Mouse (Mus musculus) limb, embryonic 12.5 days (tissue): Measurements from ENCODE around the gene Zbtb16. TPM values are rescaled to one million over a fixed set of nuclear protein-coding genes. Genes with fewer than 3 reads are reported as not detected.

Experiments
- ATAC-seq: fragments of 200-750 bp; cut with Nextera tagmentation; 2 replicates; pipeline ENCODE4 v1.8.0; 2017; ENCODE audit warnings: low read depth, moderate TSS enrichment; ENCODE audit not compliant: insufficient number of reproducible peaks, insufficient read depth, low FRiP score, low TSS enrichment
- H3K27ac ChIP-seq: fragments of 300-500 bp; sonication (generic); 2 replicates; pipeline ENCODE4 v1.5.1; 2016; ENCODE audit warnings: mild to moderate bottlenecking, moderate library complexity
- H3K27me3 ChIP-seq: fragments of 300-500 bp; sonication (generic); 2 replicates; pipeline ENCODE4 v1.6.1; 2016; ENCODE audit warnings: mild to moderate bottlenecking, moderate library complexity
- H3K36me3 ChIP-seq: fragments of 300-500 bp; sonication (generic); 2 replicates; pipeline ENCODE4 v1.6.1; 2016; ENCODE audit warnings: mild to moderate bottlenecking, moderate library complexity
- H3K4me1 ChIP-seq: fragments of 300-500 bp; sonication (generic); replicated peaks from 2 replicates; pipeline ENCODE4 v1.6.1; 2016
- H3K4me2 ChIP-seq: fragments of 300-500 bp; sonication (generic); 2 replicates; pipeline ENCODE4 v1.6.1; 2016; ENCODE audit warnings: mild to moderate bottlenecking, moderate library complexity
- H3K4me3 ChIP-seq: fragments of 300-500 bp; sonication (generic); replicated peaks from 2 replicates; pipeline ENCODE4 v1.5.1; 2016; ENCODE audit warnings: mild to moderate bottlenecking
- H3K9ac ChIP-seq: fragments of 300-500 bp; sonication (generic); replicated peaks from 2 replicates; pipeline ENCODE4 v1.6.1; 2016; ENCODE audit warnings: mild to moderate bottlenecking, moderate library complexity
- H3K9me3 ChIP-seq: fragments of 300-500 bp; sonication (generic); 2 replicates; pipeline ENCODE4 v1.6.1; 2016; ENCODE audit warnings: mild to moderate bottlenecking, moderate library complexity
- WGBS: fragments of 180-500 bp; shearing (Covaris S2); methylation state at CpG from one replicate; pipeline ENCODE4 v1.1.7; 2016; 5-methylcytosine and 5-hydroxymethylcytosine counted together
- polyA plus RNA-seq: library from polyadenylated mRNA; unstranded; fragments of >200 nt; fragmentation: Nextera tagmentation; extraction: Ambion mirVana; gene quantifications from 2 replicates; pipeline ENCODE4 v1.2.1, GENCODE M21; 2016

The Zbtb16 gene
- polyA plus RNA-seq, 1 experiment from 2014 or later = 2.5 TPM

DNA sequence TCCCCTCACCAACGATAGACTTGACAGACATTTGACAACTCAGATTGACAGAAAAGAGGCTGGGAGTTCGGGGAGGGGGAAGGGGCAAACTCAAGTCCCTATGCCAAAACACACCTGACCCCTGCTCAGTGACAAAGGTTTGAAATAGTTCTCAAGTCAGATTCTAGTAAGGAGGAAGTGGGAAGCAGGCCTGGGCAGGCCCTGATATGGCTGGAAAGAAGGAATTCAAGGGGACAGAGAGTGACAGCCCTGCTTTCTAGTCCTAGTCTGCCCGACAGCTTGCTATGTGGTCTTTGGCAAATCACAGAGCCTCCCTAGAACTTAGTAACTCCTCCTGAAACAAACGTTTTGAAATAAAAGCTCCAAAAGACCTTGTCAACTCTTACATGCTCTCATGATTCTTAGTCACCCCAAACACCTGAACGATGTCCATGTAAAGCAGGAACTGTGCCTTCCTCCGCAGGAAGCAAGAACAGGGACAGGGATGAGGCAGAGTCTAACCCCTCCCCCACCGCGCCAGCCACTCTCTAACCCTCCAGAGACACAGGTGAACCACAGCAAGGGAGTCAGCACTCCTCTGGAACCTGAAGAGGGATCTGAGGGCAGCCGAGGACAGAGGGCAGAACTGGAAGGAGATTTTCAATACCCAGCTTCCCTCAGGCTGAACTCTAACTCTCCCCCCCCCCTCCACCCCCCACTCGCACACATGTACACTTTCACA is 19.2 kb downstream of the Zbtb16 start:
- H3K4me2 ChIP-seq = no peak overlapping the region
- peaks cover 62% of the 10 kb centered on the region for H3K27me3 ChIP-seq
- no peaks in the 10 kb centered on the region for H3K9me3 ChIP-seq
- peaks cover 28% of the 10 kb centered on the region for H3K4me1 ChIP-seq
- ATAC-seq = no peak
- WGBS = 54% methylated on average over 10 of the region's 10 CpGs
- H3K9ac ChIP-seq = no peak overlapping the region
- H3K4me3 ChIP-seq = no peak overlapping the region
- H3K36me3 ChIP-seq = no peaks in the 10 kb centered on the region
- no peak overlapping the region for H3K27ac ChIP-seq

DNA sequence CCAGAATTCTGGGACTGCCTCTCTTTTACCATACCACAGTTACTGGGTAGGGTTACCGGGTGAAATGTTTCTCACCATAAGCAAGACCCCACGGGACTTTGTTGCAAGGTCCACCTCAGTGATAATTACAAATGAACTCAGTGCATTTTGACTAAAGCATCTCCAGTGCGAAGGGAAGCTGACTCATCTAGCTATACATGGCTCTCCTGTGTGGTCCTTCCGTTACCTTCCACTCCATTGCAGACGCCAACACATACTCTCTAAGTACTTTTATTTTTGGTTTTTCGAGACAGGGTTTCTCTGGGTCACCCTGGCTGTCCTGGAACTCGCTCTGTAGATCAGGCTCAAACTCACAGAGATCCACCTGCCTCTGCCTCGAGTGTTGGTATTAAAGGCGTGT is 19.9 kb downstream of the Zbtb16 start:
- ATAC-seq = no peak
- Histone ChIP-seq H3K27ac (no peak overlapping the region), H3K36me3 (no peaks in the 10 kb centered on the region), H3K9me3 (no peaks in the 10 kb centered on the region), H3K27me3 (peaks cover 66% of the 10 kb centered on the region), H3K9ac (no peak overlapping the region), H3K4me3 (no peak overlapping the region), H3K4me2 (no peak overlapping the region), H3K4me1 (peaks cover 21% of the 10 kb centered on the region)
- WGBS = 92% methylated on average over 9 of the region's 9 CpGs

DNA sequence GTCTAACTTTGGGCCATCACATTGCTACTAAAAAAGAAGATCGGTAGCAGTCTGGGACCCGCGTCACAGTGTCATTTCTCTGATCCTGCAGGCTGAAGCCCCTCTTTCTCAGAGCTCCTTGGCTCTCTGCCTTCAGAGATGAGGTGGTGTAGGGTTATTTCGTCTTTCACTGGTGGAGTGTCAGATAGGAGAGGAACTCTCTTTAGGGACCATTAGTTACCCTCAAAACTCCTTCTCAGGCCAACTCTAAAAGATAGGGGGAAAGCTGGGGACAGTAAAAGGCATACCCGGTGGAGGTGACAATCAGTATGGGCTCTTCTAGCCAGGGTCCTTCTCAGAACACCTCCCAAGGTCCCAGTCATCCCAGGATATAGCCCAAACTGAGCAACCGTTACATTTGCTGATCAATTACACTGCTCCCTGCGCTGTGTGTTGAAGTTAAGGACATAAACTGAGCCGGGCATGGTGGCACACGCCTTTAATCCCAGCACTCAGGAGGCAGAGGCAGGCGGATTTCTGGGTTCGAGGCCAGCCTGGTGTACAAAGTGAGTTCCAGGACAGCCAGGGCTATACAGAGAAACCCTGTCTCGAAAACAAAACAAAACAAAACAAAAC is 21.0 kb downstream of the Zbtb16 start:
- no peak for ATAC-seq
- Histone ChIP-seq H3K27ac (no peak overlapping the region), H3K9me3 (no peaks in the 10 kb centered on the region), H3K27me3 (peaks cover 67% of the 10 kb centered on the region), H3K9ac (no peak overlapping the region), H3K4me3 (no peak overlapping the region), H3K36me3 (no peaks in the 10 kb centered on the region), H3K4me1 (peaks cover 10% of the 10 kb centered on the region), H3K4me2 (no peak overlapping the region)
- 88% methylated on average over 12 of the region's 12 CpGs for WGBS

DNA sequence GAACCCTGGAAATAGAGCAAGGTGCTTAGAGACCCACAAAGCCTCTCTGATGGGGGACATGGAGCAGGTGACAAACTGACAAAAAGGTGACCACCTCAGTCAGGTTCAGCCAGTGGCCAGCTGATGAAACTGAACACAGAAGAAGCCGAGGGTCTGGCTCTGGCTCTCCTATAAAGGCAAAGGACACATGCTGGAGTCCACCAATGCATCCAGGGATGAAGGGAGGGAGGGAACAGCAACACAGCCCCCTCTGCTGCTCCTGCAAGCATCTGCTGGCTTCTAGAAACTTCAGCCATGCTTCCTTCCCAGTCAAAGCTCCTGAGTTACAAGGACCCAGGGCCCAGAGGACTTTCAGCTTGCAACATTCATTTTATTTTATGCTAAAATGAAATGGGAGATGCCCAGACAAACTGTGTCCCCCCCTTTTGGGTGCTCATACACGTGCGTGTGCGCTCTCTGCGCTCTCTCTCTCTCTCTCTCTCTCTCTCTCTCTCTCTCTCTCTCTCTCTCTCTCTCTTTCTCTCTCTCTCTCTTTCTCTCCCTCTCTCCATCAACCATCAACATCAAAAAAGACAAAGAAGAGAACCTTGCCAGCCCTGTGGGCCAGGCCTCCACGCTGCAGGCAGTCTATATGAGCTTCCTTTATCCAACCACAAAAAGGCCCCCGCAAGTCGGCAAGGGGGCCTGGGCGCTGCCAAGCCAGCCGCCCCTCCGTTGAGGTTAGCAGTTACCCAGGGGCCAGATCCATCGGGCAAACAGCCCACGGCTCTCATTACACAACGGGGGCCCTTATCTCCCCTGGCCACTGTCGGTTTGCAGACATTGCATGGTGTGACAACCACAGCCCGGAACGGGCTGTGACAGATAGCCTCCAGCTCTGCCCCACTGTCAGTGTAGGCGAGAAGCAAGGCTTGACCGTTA is 21.8 kb downstream of the Zbtb16 start:
- Histone ChIP-seq H3K9me3 (no peaks in the 10 kb centered on the region), H3K4me3 (no peak overlapping the region), H3K4me2 (no peak overlapping the region), H3K4me1 (peaks cover 10% of the 10 kb centered on the region), H3K27me3 (peaks cover 65% of the 10 kb centered on the region), H3K9ac (no peak overlapping the region), H3K27ac (no peak overlapping the region), H3K36me3 (no peaks in the 10 kb centered on the region)
- ATAC-seq = no peak
- 57% methylated on average over 19 of the region's 19 CpGs for WGBS

DNA sequence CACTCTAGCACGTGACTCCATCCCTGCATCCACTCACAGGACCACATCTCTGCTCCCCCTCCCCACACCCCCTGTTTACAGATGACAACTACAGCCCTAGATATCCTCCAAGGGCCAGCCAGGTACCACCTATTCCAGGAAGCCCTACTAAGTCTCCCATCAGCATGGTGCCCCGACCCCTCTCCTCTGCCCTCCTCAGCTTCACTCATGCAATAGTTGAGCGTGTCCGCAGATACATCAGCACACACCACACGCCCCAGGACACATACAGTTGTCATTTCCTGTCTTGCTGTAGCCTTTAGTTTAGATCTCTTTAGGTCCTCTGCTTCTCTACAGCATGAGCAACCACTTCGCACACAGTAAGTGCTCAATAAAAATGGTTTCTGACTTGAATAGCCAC is 23.7 kb downstream of the Zbtb16 start:
- Histone ChIP-seq H3K4me1 (peaks cover 10% of the 10 kb centered on the region; the same call in 1 of the 2 replicates), H3K4me2 (no peak overlapping the region), H3K4me3 (no peak overlapping the region), H3K27ac (no peak overlapping the region), H3K36me3 (no peaks in the 10 kb centered on the region), H3K9me3 (no peaks in the 10 kb centered on the region), H3K9ac (no peak overlapping the region), H3K27me3 (peaks cover 55% of the 10 kb centered on the region)
- no peak for ATAC-seq
- 89% methylated on average over 6 of the region's 6 CpGs for WGBS

DNA sequence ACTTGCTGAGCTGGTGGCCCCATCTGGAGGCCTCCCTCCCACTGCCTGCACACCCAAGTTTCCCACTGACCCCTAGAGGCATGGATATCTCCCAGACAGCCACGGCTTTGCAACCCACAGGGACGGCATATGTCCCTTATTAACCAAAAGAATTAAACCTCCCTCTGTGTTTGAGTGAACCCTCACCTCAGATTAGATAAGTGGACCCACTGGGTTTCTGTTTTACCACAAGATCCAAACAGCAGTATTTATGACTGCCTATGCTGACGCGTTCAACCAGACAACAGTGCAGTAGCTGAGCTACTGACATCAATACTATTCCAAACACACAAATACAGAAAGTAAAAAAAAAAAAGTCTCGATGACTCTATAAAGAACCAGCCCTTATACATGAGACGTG is 29.4 kb downstream of the Zbtb16 start:
- Histone ChIP-seq H3K4me3 (no peak overlapping the region), H3K27ac (no peak overlapping the region), H3K9ac (no peak overlapping the region), H3K36me3 (no peaks in the 10 kb centered on the region), H3K4me1 (peaks cover 7% of the 10 kb centered on the region; the same call in 1 of the 2 replicates), H3K27me3 (peaks cover 24% of the 10 kb centered on the region), H3K9me3 (no peaks in the 10 kb centered on the region), H3K4me2 (no peak overlapping the region)
- 57% methylated on average over 6 of the region's 6 CpGs for WGBS
- ATAC-seq = no peak

DNA sequence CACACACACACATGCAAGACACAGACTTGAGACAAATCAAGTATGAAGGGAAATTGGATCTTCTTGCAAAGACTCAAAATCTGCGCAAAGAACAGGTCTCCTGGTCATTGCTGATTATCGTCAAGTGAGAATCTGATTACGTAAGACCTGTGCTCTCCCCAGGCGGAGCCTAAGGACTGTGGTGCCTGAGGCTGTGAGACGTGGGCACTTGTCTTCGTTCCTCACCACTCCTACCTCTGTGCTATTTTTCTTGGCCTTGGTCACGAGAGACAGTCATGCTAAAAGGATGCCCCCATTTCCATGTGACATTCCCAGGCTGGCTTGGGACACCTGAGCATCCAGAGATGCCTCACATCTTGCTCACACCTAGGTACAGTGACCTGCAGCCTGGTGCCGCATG is 30.2 kb downstream of the Zbtb16 start:
- Histone ChIP-seq H3K9me3 (no peaks in the 10 kb centered on the region), H3K27ac (no peak overlapping the region), H3K4me2 (no peak overlapping the region), H3K9ac (no peak overlapping the region), H3K27me3 (peaks cover 19% of the 10 kb centered on the region; the same call in 1 of the 2 replicates), H3K4me3 (no peak overlapping the region), H3K4me1 (peaks cover 13% of the 10 kb centered on the region; the same call in 1 of the 2 replicates), H3K36me3 (no peaks in the 10 kb centered on the region)
- 90% methylated on average over 8 of the region's 8 CpGs for WGBS
- no peak for ATAC-seq

DNA sequence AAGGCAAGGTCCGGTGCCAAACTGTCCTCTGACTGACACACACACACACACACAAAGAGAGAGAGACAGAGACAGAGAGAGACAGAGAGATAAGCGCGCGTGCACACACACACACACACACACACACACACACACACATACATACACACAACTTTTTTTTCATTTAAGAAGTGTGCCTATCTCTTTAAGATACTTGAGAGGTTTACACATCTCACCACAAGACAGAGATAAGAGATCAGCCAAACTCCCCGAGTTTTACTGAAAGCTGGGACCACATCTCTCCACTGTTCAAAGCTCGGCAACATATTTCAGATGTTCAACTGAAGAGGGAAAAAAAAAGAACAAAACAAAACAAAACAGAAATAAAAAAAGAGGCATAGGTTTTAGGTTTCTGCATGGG is 31.5 kb downstream of the Zbtb16 start:
- H3K9ac ChIP-seq = no peak overlapping the region
- no peaks in the 10 kb centered on the region for H3K36me3 ChIP-seq
- H3K4me2 ChIP-seq = no peak overlapping the region
- no peak overlapping the region for H3K27ac ChIP-seq
- no peak overlapping the region for H3K4me3 ChIP-seq
- WGBS = 80% methylated on average over 6 of the region's 6 CpGs
- peaks cover 20% of the 10 kb centered on the region for H3K4me1 ChIP-seq
- ATAC-seq = no peak
- H3K9me3 ChIP-seq = no peaks in the 10 kb centered on the region
- H3K27me3 ChIP-seq = peaks cover 11% of the 10 kb centered on the region; the same call in 1 of the 2 replicates

DNA sequence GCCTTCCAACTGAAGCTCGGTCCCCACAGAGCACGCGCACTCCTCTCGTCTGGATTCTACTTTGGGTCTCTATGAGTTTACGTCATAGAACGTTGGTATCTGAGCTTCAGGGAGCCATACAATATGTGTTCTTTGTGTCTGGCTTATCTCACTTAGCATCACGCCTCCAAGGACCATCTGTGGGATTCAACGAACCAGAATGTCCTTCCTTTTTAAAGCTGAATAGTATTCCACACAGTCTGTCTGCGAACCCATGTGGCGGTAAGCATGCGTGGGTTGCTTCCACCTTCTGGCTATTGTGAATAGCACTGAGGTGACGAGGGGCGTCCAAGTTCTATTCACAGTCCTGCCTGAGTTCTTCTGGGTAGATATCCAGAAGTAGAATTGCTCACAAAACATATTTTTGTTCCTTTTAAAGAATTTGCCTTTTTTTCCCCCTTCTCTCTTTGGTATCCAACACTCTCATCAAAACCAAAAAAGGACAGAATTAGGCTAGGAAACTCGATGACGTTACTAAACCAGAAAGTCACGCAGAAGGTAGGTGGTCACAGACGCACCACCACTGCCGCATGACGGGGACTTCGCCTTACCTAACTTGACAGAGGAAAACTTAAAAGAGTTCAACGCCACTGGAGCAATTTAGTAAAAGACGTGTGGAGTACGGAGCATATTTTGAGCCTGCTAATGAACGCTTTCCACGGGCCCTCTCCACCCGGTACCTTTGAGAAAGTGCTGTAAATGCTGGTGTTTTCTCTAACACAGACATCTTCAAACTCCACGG is 32.4 kb downstream of the Zbtb16 start:
- ATAC-seq = no peak
- WGBS = 90% methylated on average over 27 of the region's 27 CpGs
- Histone ChIP-seq H3K4me3 (no peak overlapping the region), H3K4me1 (peaks cover 20% of the 10 kb centered on the region), H3K4me2 (no peak overlapping the region), H3K9me3 (no peaks in the 10 kb centered on the region), H3K27ac (no peak overlapping the region), H3K27me3 (peaks cover 15% of the 10 kb centered on the region), H3K9ac (no peak overlapping the region), H3K36me3 (no peaks in the 10 kb centered on the region)

DNA sequence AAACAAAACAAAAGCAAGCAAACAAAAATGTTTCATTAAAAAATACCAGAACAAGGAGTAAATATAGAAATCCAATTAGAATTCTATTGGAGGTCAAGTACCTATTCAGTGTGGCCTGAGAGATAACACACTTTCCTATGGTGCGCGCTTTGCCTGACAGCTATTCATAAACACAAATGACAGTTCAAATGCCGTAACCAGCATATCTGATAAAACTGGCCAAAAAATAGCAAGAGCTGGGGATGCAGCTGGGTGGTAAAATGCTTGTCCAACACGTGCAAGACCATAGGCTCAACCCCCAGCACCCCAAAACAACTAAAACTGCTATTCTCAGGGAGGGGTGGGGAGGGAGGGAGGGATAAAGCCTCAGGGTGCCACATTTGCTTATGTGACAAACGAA is 33.6 kb downstream of the Zbtb16 start:
- Histone ChIP-seq H3K4me1 (peaks cover 20% of the 10 kb centered on the region), H3K9me3 (no peaks in the 10 kb centered on the region), H3K27me3 (peaks cover 27% of the 10 kb centered on the region), H3K4me2 (no peak overlapping the region), H3K9ac (no peak overlapping the region), H3K4me3 (no peak overlapping the region), H3K27ac (no peak overlapping the region), H3K36me3 (no peaks in the 10 kb centered on the region)
- 70% methylated on average over 5 of the region's 5 CpGs for WGBS
- no peak for ATAC-seq
